Mouse (Mus musculus) hematopoietic multipotent progenitor cell, adult 10-12 weeks (in vitro differentiated cells): ENCODE results near the gene Gm13698. TPM values are rescaled to one million over a fixed set of nuclear protein-coding genes. Genes with fewer than 3 reads are reported as not detected.

ENCODE experiments used
- polyA plus RNA-seq: library from polyadenylated mRNA; stranded (reverse); fragments of >175 nt; gene quantifications from 2 replicates; pipeline ENCODE4 v1.2.3, GENCODE M21; 2012; ENCODE audit warnings: low replicate concordance

The Gm13698 gene
- polyA plus RNA-seq = not detected in 2 replicates

GRCm38 (mm10) chr2:83955393-83955792 lies at the start of gene Gm13698:
Gene Gm13698 (plus strand): TSS chr2:83955693.

DNA sequence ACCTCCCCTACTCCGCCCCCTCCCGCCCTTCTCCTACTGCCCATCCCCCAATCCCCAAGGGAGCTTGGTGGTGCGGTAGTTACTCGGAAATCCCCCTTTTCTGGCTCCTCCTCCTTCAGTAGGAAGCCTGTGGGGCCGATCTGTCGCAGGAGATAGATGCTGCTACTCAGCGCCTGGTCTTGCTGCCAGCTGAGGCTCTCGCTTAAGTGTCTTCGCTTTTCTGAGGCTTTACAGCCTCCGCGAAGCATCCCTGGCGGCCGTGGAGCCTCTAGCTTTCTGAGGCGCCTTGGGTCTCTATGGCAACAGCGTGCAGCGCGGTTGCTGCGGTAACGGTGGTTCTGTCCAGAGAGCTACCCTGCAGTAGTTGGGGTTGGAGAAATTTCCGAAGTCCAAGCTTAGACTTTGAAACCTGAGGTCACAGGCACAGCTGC lies 14.5 kb upstream of the Gm13698 start, which contains the start of gene Zswim2:
Zswim2 (minus strand) TSS at position 298 of the 431 bp plus-strand sequence.

DNA sequence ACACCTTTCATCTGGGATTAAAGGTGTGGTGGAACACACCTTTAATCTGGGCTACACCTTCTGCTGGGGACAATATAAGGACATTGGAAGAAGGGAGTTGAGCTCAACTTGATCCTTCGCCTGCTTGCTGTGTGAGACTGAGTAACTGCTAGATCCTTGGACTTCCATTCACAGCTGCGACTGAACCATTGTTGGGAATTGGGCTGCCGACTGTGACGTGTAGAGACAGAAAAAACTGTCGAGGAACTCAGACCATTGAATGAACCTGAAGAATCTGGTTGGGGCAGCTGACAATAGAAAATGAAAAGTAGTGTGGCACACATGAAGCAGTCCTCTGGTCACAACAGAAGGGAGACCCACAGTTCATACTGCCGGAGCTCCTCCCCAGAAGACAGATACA lies 5.7 kb downstream of the Gm13698 start, which contains the start of gene Gm13693:
Gm13693 (plus strand) TSS at position 301 of the 400 bp plus-strand sequence.

GRCm38 (mm10) chr2:83967013-83967412 lies 11.5 kb downstream of the Gm13698 start, which contains the start of gene Gm13695:
Gene Gm13695 (plus strand): TSS chr2:83967313.

GRCm38 (mm10) chr2:83972823-83973222 lies 17.3 kb downstream of the Gm13698 start, which contains the start of gene Gm13696:
Gene Gm13696 (plus strand): TSS chr2:83973123.

GRCm38 (mm10) chr2:83978633-83979032 lies 23.1 kb downstream of the Gm13698 start, which contains the start of gene Gm13694:
Gene Gm13694 (plus strand): TSS chr2:83978933.

DNA sequence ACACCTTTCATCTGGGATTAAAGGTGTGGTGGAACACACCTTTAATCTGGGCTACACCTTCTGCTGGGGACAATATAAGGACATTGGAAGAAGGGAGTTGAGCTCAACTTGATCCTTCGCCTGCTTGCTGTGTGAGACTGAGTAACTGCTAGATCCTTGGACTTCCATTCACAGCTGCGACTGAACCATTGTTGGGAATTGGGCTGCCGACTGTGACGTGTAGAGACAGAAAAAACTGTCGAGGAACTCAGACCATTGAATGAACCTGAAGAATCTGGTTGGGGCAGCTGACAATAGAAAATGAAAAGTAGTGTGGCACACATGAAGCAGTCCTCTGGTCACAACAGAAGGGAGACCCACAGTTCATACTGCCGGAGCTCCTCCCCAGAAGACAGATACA lies 28.9 kb downstream of the Gm13698 start, which contains the start of gene Gm13697:
Gm13697 (plus strand) TSS at position 301 of the 400 bp plus-strand sequence.

DNA sequence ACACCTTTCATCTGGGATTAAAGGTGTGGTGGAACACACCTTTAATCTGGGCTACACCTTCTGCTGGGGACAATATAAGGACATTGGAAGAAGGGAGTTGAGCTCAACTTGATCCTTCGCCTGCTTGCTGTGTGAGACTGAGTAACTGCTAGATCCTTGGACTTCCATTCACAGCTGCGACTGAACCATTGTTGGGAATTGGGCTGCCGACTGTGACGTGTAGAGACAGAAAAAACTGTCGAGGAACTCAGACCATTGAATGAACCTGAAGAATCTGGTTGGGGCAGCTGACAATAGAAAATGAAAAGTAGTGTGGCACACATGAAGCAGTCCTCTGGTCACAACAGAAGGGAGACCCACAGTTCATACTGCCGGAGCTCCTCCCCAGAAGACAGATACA lies 34.8 kb downstream of the Gm13698 start, which contains the start of gene Gm13691:
Gm13691 (plus strand) TSS at position 301 of the 400 bp plus-strand sequence.

Other genes starting within 250 kb of the Gm13698 start
- 30.9 and 110 TPM in 2 replicates for gene Itgav, start 231.3 kb upstream of the Gm13698 start, polyA plus RNA-seq
- 0.10 TPM in 1 of 2 replicates, not detected in the other for gene Fam171b, start 143.1 kb upstream of the Gm13698 start, polyA plus RNA-seq
- gene Zswim2, start 14.5 kb upstream of the Gm13698 start, polyA plus RNA-seq = not detected in 2 replicates
- gene Gm13693, start 5.8 kb downstream of the Gm13698 start, polyA plus RNA-seq = not detected in 2 replicates
- not detected in 2 replicates for gene Gm13695, start 11.6 kb downstream of the Gm13698 start, polyA plus RNA-seq
- not detected in 2 replicates for gene Gm13696, start 17.4 kb downstream of the Gm13698 start, polyA plus RNA-seq
- not detected in 2 replicates for gene Gm13694, start 23.2 kb downstream of the Gm13698 start, polyA plus RNA-seq
- gene Gm13697, start 29.1 kb downstream of the Gm13698 start, polyA plus RNA-seq = not detected in 2 replicates
- gene Gm13691, start 34.9 kb downstream of the Gm13698 start, polyA plus RNA-seq = not detected in 2 replicates